Mouse (Mus musculus) embryonic facial prominence, embryonic 14.5 days (tissue): ENCODE results near the gene Asah2. TPM values are rescaled to one million over a fixed set of nuclear protein-coding genes. Genes with fewer than 3 reads are reported as not detected.

Source experiments
- ATAC-seq: fragments of 200-750 bp; cut with Nextera tagmentation; 2 replicates; pipeline ENCODE4 v1.8.0; 2017; ENCODE audit warnings: low read depth, moderate number of reproducible peaks, moderate TSS enrichment
- DNase-seq: peaks from one replicate; pipeline ENCODE4 v3.0.0-alpha.2; 2015; ENCODE audit warnings: low spot score
- H3K27ac ChIP-seq: fragments of 300-500 bp; sonication (generic); replicated peaks from 2 replicates; pipeline ENCODE4 v1.5.1; 2014; ENCODE audit warnings: low read depth, mild to moderate bottlenecking, low read length, moderate library complexity
- H3K27me3 ChIP-seq: fragments of 300-500 bp; sonication (generic); replicated peaks from 2 replicates; pipeline ENCODE4 v1.6.1; 2014; ENCODE audit warnings: low read length; ENCODE audit not compliant: control insufficient read depth, insufficient read depth
- H3K36me3 ChIP-seq: fragments of 300-500 bp; sonication (generic); 2 replicates; pipeline ENCODE4 v1.6.1; 2014; ENCODE audit warnings: low read length, mixed read lengths; ENCODE audit not compliant: control insufficient read depth, insufficient read depth
- H3K4me1 ChIP-seq: fragments of 300-500 bp; sonication (generic); 2 replicates; pipeline ENCODE4 v1.6.1; 2014; ENCODE audit warnings: antibody characterized with exemption, low read length; ENCODE audit not compliant: control insufficient read depth, insufficient read depth
- H3K4me2 ChIP-seq: fragments of 300-500 bp; sonication (generic); 2 replicates; pipeline ENCODE4 v1.6.1; 2014; ENCODE audit warnings: low read depth, mild to moderate bottlenecking, low read length, moderate library complexity, mixed read lengths
- H3K4me3 ChIP-seq: fragments of 300-500 bp; sonication (generic); 2 replicates; pipeline ENCODE4 v1.5.1; 2014; ENCODE audit warnings: low read depth, mild to moderate bottlenecking, low read length
- H3K9ac ChIP-seq: fragments of 300-500 bp; sonication (generic); 2 replicates; pipeline ENCODE4 v1.6.1; 2014; ENCODE audit warnings: low read depth, mild to moderate bottlenecking, low read length, moderate library complexity, mixed read lengths
- H3K9me3 ChIP-seq: fragments of 300-500 bp; sonication (generic); 2 replicates; pipeline ENCODE4 v1.6.1; 2016; ENCODE audit warnings: low read length; ENCODE audit not compliant: control insufficient read depth
- WGBS: fragments of 180-500 bp; shearing (Covaris S2); extraction: QIAGEN DNeasy Blood & Tissue Kit; methylation state at CpG from one replicate; pipeline ENCODE4 v1.1.7; 2014; 5-methylcytosine and 5-hydroxymethylcytosine counted together
- polyA plus RNA-seq: library from polyadenylated mRNA; unstranded; fragments of >200 nt; fragmentation: Nextera tagmentation; extraction: Ambion mirVana; gene quantifications from 2 replicates; pipeline ENCODE4 v1.2.1, GENCODE M21; 2014

Asah2 gene
- polyA plus RNA-seq = 1.9 and 2.1 TPM in 2 replicates

DNA sequence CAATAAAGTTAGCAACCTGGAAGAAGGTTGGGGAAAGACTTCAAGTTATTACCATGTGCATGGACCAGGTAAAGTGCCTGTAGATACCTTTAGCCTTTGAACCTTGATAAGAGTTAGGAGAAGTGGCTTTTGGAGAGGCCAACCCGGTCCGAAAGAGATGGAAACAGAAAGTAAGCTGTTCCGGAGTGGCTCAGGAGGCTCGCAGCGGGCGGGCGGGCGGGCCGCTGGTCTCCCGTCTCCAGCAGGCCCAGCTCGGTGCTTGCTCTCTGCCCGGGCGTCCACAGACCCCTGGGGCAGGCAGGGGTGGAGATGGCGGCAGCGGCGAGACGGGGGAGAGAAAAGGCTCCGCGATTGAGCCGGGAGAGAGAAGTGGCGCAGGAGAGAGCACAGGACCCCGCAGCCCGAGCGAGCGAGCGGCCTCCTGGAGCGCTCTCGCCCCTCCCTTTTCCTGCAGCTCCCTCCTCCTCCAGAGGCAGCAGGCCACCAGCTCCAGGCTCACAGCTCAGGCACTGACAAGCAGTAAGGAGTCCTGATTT lies at the start of gene Asah2:
TSS of gene Asah2 (minus strand) at position 441 of the 536 bp plus-strand sequence.
- Histone ChIP-seq H3K9me3 (no peaks in the 10 kb centered on the region), H3K4me2 (peak within 1 kb of the TSS; percentile 67), H3K27me3 (no peaks in the 10 kb centered on the region), H3K4me1 (peaks cover 15% of the 10 kb centered on the region; the same call in 1 of the 2 replicates), H3K36me3 (no peaks in the 10 kb centered on the region), H3K9ac (peak within 1 kb of the TSS; percentile 94), H3K4me3 (peak within 1 kb of the TSS; percentile 70), H3K27ac (peak within 1 kb of the TSS; percentile 96)
- 1% methylated on average over 15 of the region's 28 CpGs for WGBS
- peak; percentile 96 for ATAC-seq
- DNase-seq = peak; percentile 89

DNA sequence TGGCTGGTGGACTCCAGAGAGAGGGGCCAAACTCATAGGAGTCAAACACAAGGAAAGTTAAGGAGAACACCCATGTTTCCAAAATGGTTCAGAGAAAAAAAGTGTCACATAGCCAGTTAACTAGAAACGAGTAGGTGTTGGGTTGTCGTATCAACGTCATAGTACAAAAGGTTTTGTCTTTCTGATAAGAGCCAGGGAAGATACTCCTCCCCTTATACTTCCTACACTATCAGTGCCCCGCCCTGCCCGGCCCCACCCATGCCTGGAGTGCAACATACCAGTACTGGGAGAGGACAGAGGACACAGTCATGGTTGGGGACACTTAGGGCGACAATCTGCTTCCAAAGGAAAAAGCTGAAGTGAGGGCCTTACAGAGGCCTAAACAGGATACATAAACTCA lies 49.0 kb upstream of the Asah2 start:
- no peak for DNase-seq
- no peak overlapping the region for H3K27ac ChIP-seq
- peaks cover 18% of the 10 kb centered on the region for H3K36me3 ChIP-seq
- no peak overlapping the region for H3K4me2 ChIP-seq
- ATAC-seq = no peak
- no peaks in the 10 kb centered on the region for H3K27me3 ChIP-seq
- no peaks in the 10 kb centered on the region for H3K9me3 ChIP-seq
- H3K4me3 ChIP-seq = no peak overlapping the region
- no peak overlapping the region for H3K9ac ChIP-seq
- 83% methylated on average over 6 of the region's 6 CpGs for WGBS
- no peaks in the 10 kb centered on the region for H3K4me1 ChIP-seq

DNA sequence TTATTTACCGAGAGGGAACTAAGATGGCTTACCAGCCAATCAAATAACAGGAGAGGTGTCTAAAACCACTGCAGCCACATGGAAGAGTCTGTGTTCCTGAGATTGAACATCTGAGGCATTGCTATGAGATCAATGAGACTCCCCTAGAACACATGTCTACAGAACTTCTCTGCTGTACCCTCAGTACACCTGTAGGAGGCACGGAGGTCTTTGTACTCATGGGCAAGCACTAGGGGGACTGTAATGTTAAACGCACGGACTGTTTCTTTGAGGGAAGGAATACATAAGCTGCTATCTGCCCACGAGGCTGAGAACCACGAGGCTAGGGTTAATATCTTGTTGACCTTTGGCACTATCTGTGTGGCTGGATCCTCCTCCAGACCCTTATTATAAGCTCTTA lies 44.5 kb upstream of the Asah2 start:
- WGBS = 73% methylated on average over 6 of the region's 6 CpGs

DNA sequence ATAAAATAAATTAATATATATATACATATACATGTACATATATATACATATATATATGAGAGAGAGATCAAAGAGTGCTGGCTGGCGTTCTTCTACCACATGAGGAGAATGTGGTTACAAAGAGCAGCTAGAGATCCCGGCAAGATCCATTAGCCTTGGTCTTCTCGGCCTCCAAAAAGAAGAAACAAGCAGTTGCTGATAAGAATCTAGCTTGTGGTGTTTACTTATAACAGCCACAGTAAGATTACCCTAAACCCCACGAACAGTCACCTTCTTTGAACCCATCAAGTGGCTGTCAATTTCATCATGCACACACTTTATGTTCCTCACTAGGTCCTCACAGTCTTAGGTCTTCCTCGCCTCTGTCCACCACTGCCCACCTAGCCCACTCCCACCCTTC lies 40.7 kb upstream of the Asah2 start:
- no peaks in the 10 kb centered on the region for H3K36me3 ChIP-seq
- H3K4me2 ChIP-seq = no peak overlapping the region
- DNase-seq (no peak), ATAC-seq (no peak)
- H3K4me1 ChIP-seq = no peaks in the 10 kb centered on the region
- no peak overlapping the region for H3K9ac ChIP-seq
- H3K4me3 ChIP-seq = no peak overlapping the region
- H3K27ac ChIP-seq = no peak overlapping the region
- no peaks in the 10 kb centered on the region for H3K9me3 ChIP-seq
- H3K27me3 ChIP-seq = no peaks in the 10 kb centered on the region
- 75% methylated on average over 5 of the region's 5 CpGs for WGBS

More for the DNA sequence above, 44.5 kb upstream of the Asah2 start:
- Histone ChIP-seq H3K27ac (no peak overlapping the region), H3K4me3 (no peak overlapping the region), H3K9ac (no peak overlapping the region), H3K9me3 (no peaks in the 10 kb centered on the region), H3K4me2 (no peak overlapping the region), H3K4me1 (no peaks in the 10 kb centered on the region), H3K36me3 (no peaks in the 10 kb centered on the region), H3K27me3 (no peaks in the 10 kb centered on the region)
- ATAC-seq (no peak), DNase-seq (no peak)

DNA sequence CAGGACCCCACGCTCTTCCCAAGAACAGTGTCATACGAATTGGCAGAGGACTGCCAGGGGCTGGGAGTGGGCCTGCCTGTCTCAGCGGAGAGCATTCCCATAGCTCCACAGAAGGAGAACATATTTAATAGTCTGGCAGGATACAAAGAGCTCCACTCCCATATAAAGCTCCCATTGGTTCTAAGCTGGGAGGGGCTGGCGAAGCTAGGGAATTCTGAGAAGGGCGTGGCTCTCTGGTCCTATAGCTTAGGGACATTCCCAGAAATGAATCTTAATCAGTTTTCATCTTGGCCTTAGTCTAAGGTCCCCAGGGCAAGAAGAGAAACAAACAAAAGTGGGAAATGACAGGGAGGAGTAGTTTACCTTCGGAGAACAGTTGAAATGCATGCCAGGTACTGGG lies 34.4 kb upstream of the Asah2 start:
- ATAC-seq (no peak), DNase-seq (peak; percentile 10)
- 86% methylated on average over 6 of the region's 6 CpGs for WGBS
- Histone ChIP-seq H3K27me3 (no peaks in the 10 kb centered on the region), H3K9me3 (no peaks in the 10 kb centered on the region), H3K9ac (no peak overlapping the region), H3K27ac (no peak overlapping the region), H3K4me2 (no peak overlapping the region), H3K4me3 (no peak overlapping the region), H3K4me1 (no peaks in the 10 kb centered on the region), H3K36me3 (no peaks in the 10 kb centered on the region)

DNA sequence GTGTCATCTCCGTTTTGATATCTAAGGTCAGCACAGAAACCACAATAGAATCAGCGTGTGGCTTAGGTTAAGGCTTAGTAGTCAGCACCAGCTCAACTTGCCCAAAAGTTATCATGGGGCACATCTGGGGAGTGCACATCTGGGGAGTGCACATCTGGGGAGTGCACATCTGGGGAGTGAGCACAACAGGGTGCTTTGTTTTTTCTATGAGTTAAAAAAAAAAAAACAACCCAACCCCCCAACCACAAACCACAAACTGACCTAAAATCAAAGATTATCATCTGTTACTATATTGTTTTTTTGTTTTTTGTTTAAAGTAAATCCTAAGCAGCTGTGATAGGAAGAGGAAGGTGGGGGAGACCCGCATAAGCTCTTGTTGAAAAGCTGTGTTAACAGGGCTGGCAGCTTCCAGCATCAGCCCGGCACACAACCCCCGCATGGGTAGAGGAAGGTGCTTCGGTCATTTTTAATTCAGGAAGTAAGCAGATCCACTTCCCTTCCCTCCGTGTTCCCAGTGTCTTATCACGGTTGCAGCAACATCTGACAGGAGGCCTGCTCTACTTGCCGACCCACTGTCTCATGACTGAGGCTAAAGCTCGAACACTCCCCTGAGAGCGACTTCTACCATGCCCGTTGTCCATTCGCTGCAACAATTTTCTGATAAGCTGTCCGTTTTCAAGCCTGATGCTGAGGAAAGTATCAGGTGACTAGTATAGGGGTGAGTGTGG lies 30.5 kb upstream of the Asah2 start:
- WGBS = 62% methylated on average over 14 of the region's 14 CpGs

DNA sequence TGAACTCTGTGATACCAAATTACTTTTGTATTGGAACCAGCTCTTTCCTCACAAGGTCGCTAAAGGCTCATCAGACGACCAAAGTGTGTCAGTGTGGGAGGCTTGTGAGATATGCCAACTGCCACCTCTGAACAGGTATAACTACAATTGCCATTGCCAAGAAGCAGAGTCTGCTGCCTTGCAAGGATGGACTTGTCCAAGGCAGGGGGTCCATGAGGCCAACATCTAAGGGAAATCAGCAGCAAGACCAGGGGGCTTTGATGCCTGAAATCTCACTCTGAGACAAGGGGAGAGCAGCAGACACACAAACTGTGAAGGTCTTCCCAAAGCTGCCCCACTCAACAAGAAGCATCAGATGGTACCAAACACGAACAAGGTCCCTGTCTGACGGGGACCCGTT lies 29.9 kb upstream of the Asah2 start:
- H3K4me3 ChIP-seq = no peak overlapping the region
- no peaks in the 10 kb centered on the region; the same call in 1 of the 2 replicates for H3K4me1 ChIP-seq
- no peak overlapping the region for H3K27ac ChIP-seq
- no peak overlapping the region for H3K4me2 ChIP-seq
- H3K9ac ChIP-seq = no peak overlapping the region
- 82% methylated on average over 5 of the region's 5 CpGs for WGBS
- H3K36me3 ChIP-seq = no peaks in the 10 kb centered on the region
- no peak for DNase-seq
- H3K9me3 ChIP-seq = no peaks in the 10 kb centered on the region
- ATAC-seq = no peak
- H3K27me3 ChIP-seq = no peaks in the 10 kb centered on the region

More for the DNA sequence above, 30.5 kb upstream of the Asah2 start:
- Histone ChIP-seq H3K4me2 (no peak overlapping the region), H3K27ac (no peak overlapping the region), H3K9me3 (no peaks in the 10 kb centered on the region), H3K4me3 (no peak overlapping the region), H3K36me3 (no peaks in the 10 kb centered on the region), H3K9ac (no peak overlapping the region), H3K4me1 (no peaks in the 10 kb centered on the region; the same call in 1 of the 2 replicates), H3K27me3 (no peaks in the 10 kb centered on the region)
- no peak for DNase-seq
- no peak for ATAC-seq

DNA sequence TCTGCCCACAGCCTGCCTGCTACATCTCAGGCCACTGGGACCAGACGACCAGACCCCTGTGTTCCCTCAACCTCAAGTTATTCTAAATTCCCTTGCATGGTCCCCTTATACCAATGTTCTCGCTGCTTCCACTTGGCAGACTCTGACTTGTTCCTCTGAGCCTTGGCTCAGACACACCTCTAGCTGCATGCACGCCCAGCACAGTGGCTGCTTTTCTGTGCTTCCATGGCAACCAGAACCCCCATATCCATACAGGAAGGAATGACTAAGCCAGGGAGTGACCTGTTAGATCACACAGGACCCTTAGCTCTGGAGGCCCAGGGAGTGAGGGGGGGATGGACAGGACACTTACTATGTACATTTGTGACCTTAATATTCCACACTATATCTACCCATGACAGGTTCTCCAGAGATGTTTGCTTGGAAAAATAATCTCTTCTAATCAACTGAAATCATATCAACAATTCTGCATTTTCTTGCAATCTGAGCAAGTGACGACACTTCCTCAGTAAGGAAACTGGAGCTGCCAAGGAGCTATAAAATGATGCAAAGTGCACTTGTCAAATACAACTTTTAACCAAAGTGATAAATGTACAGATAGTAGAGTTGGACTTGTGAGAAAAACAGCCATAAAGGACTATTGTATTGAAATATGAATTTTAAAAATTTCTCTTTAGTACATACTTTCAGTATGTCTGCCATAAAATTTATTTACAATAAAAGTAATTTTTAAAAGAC lies 29.0 kb upstream of the Asah2 start:
- Histone ChIP-seq H3K36me3 (no peaks in the 10 kb centered on the region), H3K4me1 (no peaks in the 10 kb centered on the region; the same call in 1 of the 2 replicates), H3K9me3 (no peaks in the 10 kb centered on the region), H3K27me3 (no peaks in the 10 kb centered on the region), H3K4me3 (no peak overlapping the region), H3K9ac (no peak overlapping the region), H3K4me2 (no peak overlapping the region), H3K27ac (no peak overlapping the region)
- peak; percentile 47 for DNase-seq
- 49% methylated on average over 4 of the region's 4 CpGs for WGBS
- peak; percentile 70 for ATAC-seq
